Mouse (Mus musculus) layer of hippocampus, adult 11-12 months (tissue): Measurements from ENCODE around the gene Ier2.

Experiments used
- DNase-seq: peaks from one replicate; pipeline ENCODE4 v3.0.0; 2022; ENCODE audit warnings: low spot score

Ier2 gene

GRCm38 (mm10) chr8:84662581-84663065 is at the start of gene Ier2:
Gene Ier2, minus strand, starts transcription at chr8:84662852.
- DNase-seq, result peak; percentile 94

GRCm38 (mm10) chr8:84711933-84712758 is 49.5 kb upstream of the Ier2 start:
- no peak for DNase-seq

- no peak for DNase-seq
Observed at GRCm38 (mm10) chr8:84711312-84711711, 48.7 kb upstream of the Ier2 start.

GRCm38 (mm10) chr8:84709931-84710330 is 47.3 kb upstream of the Ier2 start:
- no peak for DNase-seq

- peak; percentile 92 for DNase-seq
Observed at GRCm38 (mm10) chr8:84708774-84709475, 46.3 kb upstream of the Ier2 start.

- peak; percentile 4 for DNase-seq
Observed at GRCm38 (mm10) chr8:84708071-84708541, 45.5 kb upstream of the Ier2 start.

- DNase-seq, result no peak
Observed at GRCm38 (mm10) chr8:84707267-84707883, 44.7 kb upstream of the Ier2 start.

- no peak for DNase-seq
Observed at GRCm38 (mm10) chr8:84706610-84707266, 44.1 kb upstream of the Ier2 start.

- DNase-seq, result no peak
Observed at GRCm38 (mm10) chr8:84705960-84706359, 43.3 kb upstream of the Ier2 start.

- DNase-seq, result no peak
Observed at GRCm38 (mm10) chr8:84704867-84705831, 42.5 kb upstream of the Ier2 start.

GRCm38 (mm10) chr8:84704356-84704755 is 41.7 kb upstream of the Ier2 start:
- DNase-seq, result no peak

- no peak for DNase-seq
Observed at GRCm38 (mm10) chr8:84703466-84704249, 41.0 kb upstream of the Ier2 start.

- no peak for DNase-seq
Observed at GRCm38 (mm10) chr8:84702963-84703465, 40.4 kb upstream of the Ier2 start.

GRCm38 (mm10) chr8:84702561-84702960 is 39.9 kb upstream of the Ier2 start:
- no peak for DNase-seq

GRCm38 (mm10) chr8:84700941-84701911 is 38.6 kb upstream of the Ier2 start, which contains the start of gene Lyl1:
Gene Lyl1, plus strand, starts transcription at chr8:84701457.
- DNase-seq, result no peak

GRCm38 (mm10) chr8:84700526-84700925 is 37.9 kb upstream of the Ier2 start:
- no peak for DNase-seq

GRCm38 (mm10) chr8:84699861-84700322 is 37.2 kb upstream of the Ier2 start:
- peak; percentile 77 for DNase-seq

GRCm38 (mm10) chr8:84698929-84699401 is 36.3 kb upstream of the Ier2 start:
- no peak for DNase-seq
